Mouse (Mus musculus) heart, adult 2 months (tissue): ENCODE data around the gene Tob1. TPM values are rescaled to one million over a fixed set of nuclear protein-coding genes. Genes with fewer than 3 reads are reported as not detected.

ENCODE experiments used
- DNase-seq, 2 experiments: peaks; one replicate each; pipeline ENCODE4 v3.0.0; 2021
- H3K27ac ChIP-seq: fragments of 200-600 bp; 2 replicates; pipeline ENCODE4 v1.8.1; 2022
- H3K27me3 ChIP-seq: fragments of 200-500 bp; 2 replicates; pipeline ENCODE4 v1.6.1; 2012; ENCODE audit warnings: mild to moderate bottlenecking, low read length, inconsistent platforms, mixed read lengths; ENCODE audit not compliant: control insufficient read depth, insufficient read depth
- H3K36me3 ChIP-seq: fragments of 200-500 bp; 2 replicates; pipeline ENCODE4 v1.6.1; 2012; ENCODE audit warnings: low read length, inconsistent platforms; ENCODE audit not compliant: control insufficient read depth, insufficient read depth
- H3K4me1 ChIP-seq: fragments of 200-500 bp; 2 replicates; pipeline ENCODE4 v1.6.1; 2011; ENCODE audit warnings: low read length; ENCODE audit not compliant: control insufficient read depth, insufficient read depth
- H3K4me3 ChIP-seq: fragments of 200-600 bp; 2 replicates; pipeline ENCODE4 v1.8.1; 2022
- H3K79me2 ChIP-seq: fragments of 200-500 bp; replicated peaks from 2 replicates; pipeline ENCODE4 v1.6.1; 2012; ENCODE audit warnings: mild to moderate bottlenecking, inconsistent platforms, low read length, moderate library complexity, mixed read lengths; ENCODE audit not compliant: control insufficient read depth, insufficient read depth
- H3K9ac ChIP-seq: fragments of 200-500 bp; 2 replicates; pipeline ENCODE4 v1.6.1; 2012; ENCODE audit warnings: low read depth, mild to moderate bottlenecking, control low read depth, inconsistent platforms, low read length, mixed read lengths
- CTCF ChIP-seq: fragments of 200-600 bp; IDR thresholded peaks from 2 replicates; pipeline ENCODE4 v1.8.1; 2022; ENCODE audit warnings: antibody characterized with exemption, mild to moderate bottlenecking, moderate library complexity
- EP300 ChIP-seq: fragments of 200-500 bp; IDR thresholded peaks from 2 replicates; pipeline ENCODE4 v1.6.1; 2011; ENCODE audit warnings: low read depth, low read length, control low read depth; ENCODE audit not compliant: insufficient read depth
- POLR2A ChIP-seq: fragments of 200-500 bp; IDR thresholded peaks from 2 replicates; pipeline ENCODE4 v1.6.1; 2011; ENCODE audit warnings: mild to moderate bottlenecking, low read depth, low read length, control low read depth; ENCODE audit not compliant: insufficient read depth
- WGBS: fragments of 180-500 bp; shearing (Covaris S2); methylation state at CpG from one replicate; pipeline ENCODE4 v1.1.7; 2018; 5-methylcytosine and 5-hydroxymethylcytosine counted together
- intact Hi-C: fragments of 180-260 bp; cut with DNase I; formaldehyde crosslinking; loops from one replicate; pipeline ENCODE4 v1.15.1; 2025
- polyA plus RNA-seq: library from polyadenylated mRNA; depleted of rRNA; stranded (reverse); fragments of >200 nt; gene quantifications from 2 replicates; pipeline ENCODE4 v1.2.3, GENCODE M21; 2012
- total RNA-seq, 2 experiments: library from RNA; stranded (reverse); gene quantifications; 2 replicates each; pipeline ENCODE4 v1.2.3; 2021

Tob1 gene
- total and polyA plus RNA-seq, 3 experiments, result 29.0 to 55.1 (median 47.6) TPM

- Histone ChIP-seq H3K4me1 (peaks cover 19% of the 10 kb centered on the region), H3K9ac (no peak overlapping the region; the same call in 1 of the 2 replicates), H3K36me3 (no peaks in the 10 kb centered on the region), H3K27me3 (no peaks in the 10 kb centered on the region), H3K79me2 (no peaks in the 10 kb centered on the region), H3K4me3 (no peak overlapping the region), H3K27ac (peak overlapping the region; percentile 84)
- WGBS, result 55% methylated on average over 5 of the region's 5 CpGs
- intact Hi-C loops, result loop anchor here (2.0 kb wide), 1 partner anchor 17 kb away; no protein-coding TSS in a partner anchor
- DNase-seq, result peak in 1 of 2 experiments; percentile 69
- peak; percentile 77 for TF ChIP-seq EP300
- TF ChIP-seq POLR2A, result no peak
- no peak for TF ChIP-seq CTCF
Observed at GRCm38 (mm10) chr11:94229207-94229960, 18.1 kb downstream of the Tob1 start.

- H3K4me1 ChIP-seq, result peaks cover 19% of the 10 kb centered on the region
- no peak for TF ChIP-seq EP300
- no peak for TF ChIP-seq CTCF
- no peak for TF ChIP-seq POLR2A
- DNase-seq, result no peak
- no peak overlapping the region for H3K9ac ChIP-seq
- H3K36me3 ChIP-seq, result no peaks in the 10 kb centered on the region
- intact Hi-C loops, result no loop called here
- no peaks in the 10 kb centered on the region for H3K27me3 ChIP-seq
- no peak overlapping the region for H3K4me3 ChIP-seq
- peak overlapping the region; percentile 84 for H3K27ac ChIP-seq
- 40% methylated on average over 8 of the region's 8 CpGs for WGBS
- H3K79me2 ChIP-seq, result no peaks in the 10 kb centered on the region
Observed at GRCm38 (mm10) chr11:94230244-94230643, 19.0 kb downstream of the Tob1 start.

GRCm38 (mm10) chr11:94231821-94232552 is 20.7 kb downstream of the Tob1 start:
- 49% methylated on average over 19 of the region's 19 CpGs for WGBS
- Histone ChIP-seq H3K27me3 (no peaks in the 10 kb centered on the region), H3K79me2 (no peaks in the 10 kb centered on the region), H3K4me1 (peaks cover 17% of the 10 kb centered on the region), H3K27ac (peak overlapping the region; percentile 84), H3K9ac (no peak overlapping the region), H3K36me3 (no peaks in the 10 kb centered on the region), H3K4me3 (no peak overlapping the region)
- intact Hi-C loops, result no loop called here
- TF ChIP-seq CTCF (no peak), EP300 (peak; percentile 66; the same call in 1 of the 2 replicates), POLR2A (no peak)
- DNase-seq, result peak in 1 of 2 experiments; percentile 60

DNA sequence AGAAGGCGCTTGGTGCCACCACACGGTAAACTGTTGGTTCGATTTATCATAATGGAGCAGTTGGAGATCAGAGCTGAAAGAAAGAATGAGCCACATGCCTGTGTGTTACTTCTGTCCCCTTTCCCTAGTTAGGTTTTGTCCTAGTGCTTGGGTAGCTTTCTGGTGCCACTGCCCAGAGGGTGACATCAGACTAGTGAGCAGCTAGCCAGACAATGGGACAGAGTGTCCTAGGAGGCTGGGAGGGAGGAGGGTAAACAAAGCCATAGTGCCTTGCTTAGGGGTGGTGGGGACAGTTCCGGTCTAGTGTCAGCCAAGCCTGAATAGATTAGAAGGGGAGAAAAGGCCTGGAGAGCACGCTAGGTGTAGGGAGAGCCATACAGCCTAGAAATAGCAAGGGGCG is 22.2 kb downstream of the Tob1 start:
- Histone ChIP-seq H3K4me3 (no peak overlapping the region), H3K9ac (peak overlapping the region; percentile 37; the same call in 1 of the 2 replicates), H3K79me2 (no peaks in the 10 kb centered on the region), H3K4me1 (peaks cover 17% of the 10 kb centered on the region), H3K36me3 (no peaks in the 10 kb centered on the region), H3K27ac (peak overlapping the region; percentile 89), H3K27me3 (no peaks in the 10 kb centered on the region)
- peak; percentile 46 to 71 for DNase-seq
- TF ChIP-seq EP300 (peak; percentile 95), POLR2A (no peak), CTCF (no peak)
- intact Hi-C loops, result no loop called here
- 50% methylated on average over 6 of the region's 6 CpGs for WGBS

GRCm38 (mm10) chr11:94234380-94234779 is 23.1 kb downstream of the Tob1 start:
- Histone ChIP-seq H3K9ac (no peak overlapping the region), H3K27ac (no peak overlapping the region), H3K4me3 (no peak overlapping the region), H3K36me3 (no peaks in the 10 kb centered on the region), H3K79me2 (no peaks in the 10 kb centered on the region), H3K27me3 (no peaks in the 10 kb centered on the region), H3K4me1 (peaks cover 17% of the 10 kb centered on the region)
- no peak for DNase-seq
- TF ChIP-seq CTCF (no peak), EP300 (no peak), POLR2A (no peak)
- intact Hi-C loops, result no loop called here
- 81% methylated on average over 12 of the region's 12 CpGs for WGBS
